Comparison of ENCODE assay signal across 19 mouse cellular contexts in the genomic region with DNA sequence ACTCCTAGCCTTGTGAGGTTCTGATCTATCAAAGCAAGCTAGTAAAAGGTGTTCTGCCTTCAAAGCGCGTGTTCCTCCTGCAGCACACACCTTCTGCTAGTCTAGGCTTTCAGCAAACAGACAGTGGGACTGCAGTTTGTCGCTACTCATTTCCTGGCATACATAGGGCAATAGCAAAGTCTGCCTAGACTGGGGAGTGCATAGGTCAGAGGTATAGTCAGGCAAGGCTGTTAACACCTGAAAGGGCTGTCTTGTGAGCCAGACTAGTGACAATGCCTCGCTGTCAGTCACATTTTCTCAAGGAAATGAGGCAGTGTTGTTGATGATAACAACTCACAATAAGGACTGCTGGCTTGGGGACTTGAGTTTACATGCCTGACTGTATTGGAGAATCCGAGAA. TPM values are rescaled to one million over a fixed set of nuclear protein-coding genes. Genes with fewer than 3 reads are reported as not detected.
"Had no signal": no experiment of that assay in that cellular context is flagged by ENCODE, and none has a peak within 500 bp of the region (broad histone marks: within the 10 kb centered on the region; RNA-seq: fewer than 3 reads in every experiment).

No protein-coding gene starts in this region.

- H3K27ac ChIP-seq: liver, embryonic 15.5 days; midbrain, embryonic 10.5 days; midbrain, embryonic 13.5 days; neural tube, embryonic 13.5 days; neural tube, embryonic 15.5 days had no signal

- H3K36me3 ChIP-seq: liver, embryonic 15.5 days; midbrain, embryonic 10.5 days; midbrain, embryonic 13.5 days; neural tube, embryonic 13.5 days; neural tube, embryonic 15.5 days had no signal

- H3K4me3 ChIP-seq: liver, embryonic 15.5 days; midbrain, embryonic 10.5 days; midbrain, embryonic 13.5 days; myocyte; neural tube, embryonic 13.5 days; neural tube, embryonic 15.5 days had no signal

- H3K4me1 ChIP-seq: liver, embryonic 15.5 days; neural tube, embryonic 13.5 days; neural tube, embryonic 15.5 days had no signal

- H3K9me3 ChIP-seq: liver, embryonic 15.5 days; midbrain, embryonic 10.5 days; midbrain, embryonic 13.5 days; neural tube, embryonic 13.5 days; neural tube, embryonic 15.5 days had no signal

- H3K4me2 ChIP-seq: liver, embryonic 15.5 days; lung, embryonic 14.5 days; midbrain, embryonic 13.5 days; neural tube, embryonic 13.5 days; neural tube, embryonic 15.5 days had no signal

- H3K27me3 ChIP-seq: liver, embryonic 15.5 days; midbrain, embryonic 13.5 days; neural tube, embryonic 13.5 days; neural tube, embryonic 15.5 days had no signal

- ATAC-seq: midbrain, embryonic 13.5 days; midbrain, embryonic 16.5 days had no signal

- H3K9ac ChIP-seq: liver, embryonic 15.5 days; lung, embryonic 14.5 days; midbrain, embryonic 13.5 days; neural tube, embryonic 13.5 days; neural tube, embryonic 15.5 days had no signal

- DNase-seq: lung, adult 18-20 months; lung, embryonic 14.5 days; lung, postnatal 10 days; lung, postnatal 4 days; retina, postnatal 1 day; right cerebral cortex, postnatal 25 days; right cerebral cortex, postnatal 4 days; spleen, adult 18-20 months; thymus, adult 18-20 months; thymus, postnatal 14 days; thymus, postnatal 36 days had no signal

RNA-seq across cellular contexts. Expression of a gene that starts 35.0 kb away (rescaled TPM):
- polyA plus RNA-seq: liver, embryonic 15.5 days; myocyte had no signal

RNA-seq across cellular contexts. Expression of a gene that starts 44.0 kb away (rescaled TPM):
- polyA plus RNA-seq: liver, embryonic 15.5 days; myocyte; small intestine, adult 2 months had no signal
